Mouse (Mus musculus): ENCODE measurements around the gene Erbin.

DNA sequence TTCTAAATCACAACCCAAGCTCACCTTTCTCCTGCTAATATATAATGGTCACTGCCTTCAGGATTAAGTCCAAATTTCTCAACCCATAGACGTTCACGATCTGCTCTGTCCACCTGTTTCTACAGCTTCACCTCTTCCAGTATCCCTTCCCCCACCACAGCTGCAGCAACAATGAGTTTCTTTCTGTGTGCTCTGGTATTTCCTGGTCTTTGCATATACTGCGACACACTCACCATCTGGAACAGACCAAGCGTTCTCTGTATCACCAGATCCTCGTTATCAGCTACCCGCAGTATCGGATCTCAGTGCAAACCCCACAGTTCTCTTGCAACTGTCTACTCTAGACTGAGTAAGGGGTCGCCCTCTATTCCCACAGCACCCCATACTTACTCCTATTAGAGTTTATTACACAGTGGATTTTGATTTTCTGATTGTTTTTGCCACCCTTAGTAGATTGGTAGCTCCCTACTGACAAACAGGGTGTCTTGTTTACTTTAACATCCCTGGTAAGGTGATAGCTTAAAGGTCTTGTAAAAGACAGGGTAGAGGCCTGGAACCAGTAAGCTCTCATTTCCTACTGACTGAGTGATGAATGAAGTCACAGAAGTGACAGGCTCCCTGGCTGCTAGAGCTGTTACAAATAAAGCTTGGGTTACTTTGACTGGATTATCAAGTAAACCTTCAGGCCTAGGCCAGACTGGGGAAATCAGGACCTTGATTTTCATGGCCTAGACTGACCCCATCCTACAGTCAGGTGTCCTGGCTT lies 37.0 kb upstream of the Erbin start:
- TF ChIP-seq CTCF (conservative IDR thresholded peaks at IDR 0.05; ENCODE audit: low read length) (no peak), POU5F1 (IDR thresholded peaks at IDR 0.05; ENCODE audit: borderline replicate concordance, low read length) (no peak), NANOG (IDR thresholded peaks at IDR 0.05; ENCODE audit: borderline replicate concordance, low read length) (no peak)
